Mouse (Mus musculus): ENCODE measurements around the gene Mbnl1. TPM values are rescaled to one million over a fixed set of nuclear protein-coding genes. Genes with fewer than 3 reads are reported as not detected.

Gene Mbnl1
- 143 and 144 TPM in 2 replicates for polyA plus RNA-seq (2015; fragmentation: Nextera tagmentation; extraction: Ambion mirVana)

DNA sequence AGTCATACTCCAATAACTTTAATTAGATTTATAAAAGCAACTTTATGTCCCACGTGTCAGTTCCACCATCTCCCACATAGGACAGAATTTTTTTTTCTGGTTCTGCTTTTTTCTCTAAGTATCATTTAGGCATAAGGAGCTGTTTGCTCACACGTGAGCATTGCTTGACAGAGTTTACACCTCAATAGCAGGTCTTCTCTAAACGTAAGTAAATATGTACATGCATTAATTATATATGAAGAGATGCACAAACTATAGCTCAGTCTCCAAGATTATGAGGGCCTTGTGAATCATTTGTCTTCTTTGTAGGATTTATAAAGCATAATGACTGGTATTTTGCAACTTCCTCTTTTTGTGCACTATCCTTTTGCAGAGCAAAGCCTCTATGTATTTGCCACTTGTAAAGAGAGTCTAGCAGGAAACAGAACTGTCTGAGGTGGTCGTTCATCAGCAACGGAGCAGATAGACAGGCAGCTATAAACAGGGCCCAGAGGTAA is at the start of gene Mbnl1:
Gene Mbnl1, plus strand, starts transcription at position 150 of the 497 bp plus-strand sequence.

Measured in spleen, postnatal 0 days (tissue).